Mouse (Mus musculus): ENCODE data around the gene Cldn34b3. TPM values are rescaled to one million over a fixed set of nuclear protein-coding genes. Genes with fewer than 3 reads are reported as not detected.

The Cldn34b3 gene
- not detected for polyA plus RNA-seq (2017; shearing (Covaris generic))

DNA sequence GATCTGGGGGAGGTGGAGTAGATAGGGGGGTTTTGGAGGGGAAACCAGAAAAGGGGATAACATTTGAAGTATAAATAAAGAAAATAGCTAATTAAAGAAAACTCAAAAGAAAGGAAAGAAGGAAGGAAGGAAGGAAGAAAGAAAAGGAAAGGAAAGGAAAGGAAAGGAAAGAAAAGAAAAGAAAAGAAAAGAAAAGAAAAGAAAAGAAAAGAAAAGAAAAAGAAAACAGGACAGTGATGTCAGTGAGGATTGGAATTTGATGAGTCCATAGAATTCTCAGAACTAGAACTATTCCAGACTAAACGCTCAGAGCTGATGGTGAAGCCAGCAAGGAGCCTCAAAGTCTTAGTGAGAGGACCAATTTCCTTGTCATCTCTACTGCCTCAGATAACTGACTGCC lies at the start of gene Cldn34b3:
Gene Cldn34b3 (plus strand): TSS at position 301 of the 400 bp plus-strand sequence.

Other genes starting within 250 kb of the Cldn34b3 start
- gene Cldn34b4, start 129.0 kb downstream of the Cldn34b3 start, polyA plus RNA-seq (2017; shearing (Covaris generic)) = under 1 TPM in 1 of 2 experiments, not detected in 1; 0.24 TPM